Mouse (Mus musculus) ovary, adult 18-20 months (tissue): ENCODE measurements around the gene Tmem14a.
"Not testable (repeated sequence)": the region's sequence is repeated elsewhere in the genome, so short reads cannot be mapped to it uniquely, and the experiment has no call there.

ENCODE experiments used
- DNase-seq: peaks from one replicate; pipeline ENCODE4 v3.0.0; 2022; ENCODE audit warnings: low spot score, mixed read lengths

Gene Tmem14a

GRCm38 (mm10) chr1:21218489-21218919 is at the start of gene Tmem14a:
Gene Tmem14a, plus strand, starts transcription at chr1:21218575.
- peak; percentile 81 for DNase-seq

GRCm38 (mm10) chr1:21185196-21185595 is 33.2 kb upstream of the Tmem14a start:
- DNase-seq: no peak

GRCm38 (mm10) chr1:21206241-21206640 is 12.1 kb upstream of the Tmem14a start:
- DNase-seq: no peak

GRCm38 (mm10) chr1:21213537-21213936 is 4.8 kb upstream of the Tmem14a start:
- not testable (repeated sequence) for DNase-seq

GRCm38 (mm10) chr1:21213991-21214692 is 4.2 kb upstream of the Tmem14a start:
- DNase-seq: not testable (repeated sequence)

DNA sequence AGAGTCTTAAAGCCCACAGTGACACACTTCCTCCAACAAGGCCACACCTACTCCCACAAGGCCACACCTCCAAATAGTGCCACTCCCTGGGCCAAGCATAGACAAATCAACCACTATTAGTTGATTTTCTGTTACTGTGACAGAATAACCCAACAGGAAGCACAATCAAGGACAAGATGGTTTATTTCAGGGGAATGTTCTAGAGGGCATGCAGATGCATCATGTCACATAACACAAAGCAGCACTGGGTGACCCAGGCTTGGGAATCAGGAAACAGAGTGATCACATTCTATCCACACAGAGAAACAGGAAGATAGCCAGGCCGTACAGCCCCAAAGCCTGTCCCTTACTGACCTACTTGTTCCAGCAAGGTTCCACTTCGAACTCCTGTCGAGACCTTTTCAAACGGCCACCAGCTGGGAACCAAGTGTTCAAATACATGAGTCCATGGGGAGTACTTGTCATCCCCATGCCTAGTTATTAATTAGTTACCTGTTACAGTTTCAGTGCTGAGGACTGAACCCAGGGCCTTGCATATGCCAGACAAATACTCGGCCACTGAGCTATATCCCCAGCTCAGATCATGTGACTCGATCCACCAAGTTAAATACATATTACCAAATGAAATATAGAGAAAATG is 9.5 kb downstream of the Tmem14a start:
- no peak for DNase-seq

GRCm38 (mm10) chr1:21228740-21229722 is 10.7 kb downstream of the Tmem14a start:
- DNase-seq: not testable (repeated sequence)

GRCm38 (mm10) chr1:21230376-21230775 is 12.0 kb downstream of the Tmem14a start:
- DNase-seq: no peak

DNA sequence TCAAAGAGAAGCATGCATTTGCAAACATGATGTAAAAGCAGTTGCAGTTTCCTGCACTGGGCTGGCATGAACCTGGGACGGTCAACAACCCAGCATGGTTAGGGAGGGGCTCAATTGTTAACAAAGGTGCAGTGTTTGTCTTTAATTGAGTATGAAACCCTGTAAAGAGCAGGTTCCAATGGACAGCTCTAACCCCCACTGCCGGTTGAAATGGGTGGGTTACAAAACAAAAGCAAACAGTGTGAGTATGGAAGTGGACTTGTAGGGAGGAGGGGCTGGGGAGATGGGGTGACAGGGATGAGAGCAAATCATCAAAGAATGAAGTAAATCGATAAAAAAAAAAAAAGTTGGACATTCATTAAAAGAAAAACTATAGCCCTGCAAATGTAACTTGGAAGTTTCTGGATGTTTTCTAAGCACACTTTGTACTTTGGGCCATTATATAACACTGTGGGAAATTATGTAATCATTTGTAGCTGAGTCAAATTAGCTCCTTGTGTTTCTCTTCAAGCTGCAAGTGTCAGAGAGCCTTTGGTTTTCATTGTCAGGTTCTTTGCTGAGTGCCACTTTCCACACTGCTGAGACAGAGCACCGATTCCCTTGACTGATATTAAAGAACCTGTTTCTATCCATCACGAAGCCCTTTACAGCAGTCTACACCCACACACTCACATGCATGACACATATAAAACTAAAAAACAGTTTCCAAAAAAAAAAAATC is 13.5 kb downstream of the Tmem14a start:
- DNase-seq: no peak

DNA sequence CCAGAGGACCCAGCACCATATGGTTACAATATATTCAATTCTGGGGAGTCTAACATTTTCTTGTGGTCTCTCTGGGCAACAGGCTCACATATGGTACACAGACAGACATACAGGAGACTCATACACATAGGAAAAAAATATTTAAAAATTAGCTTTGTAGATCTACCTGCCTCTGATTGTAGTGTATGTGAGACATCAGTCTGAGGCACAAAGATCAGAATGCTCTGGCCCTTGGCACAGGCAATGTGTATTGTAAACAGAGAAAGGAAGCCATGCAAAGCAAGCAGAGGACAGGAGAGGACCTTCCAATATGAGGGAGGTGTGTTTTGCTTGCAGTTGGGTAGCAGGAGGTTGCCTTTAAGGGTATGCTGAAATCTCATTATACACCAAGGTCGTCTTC is 14.1 kb downstream of the Tmem14a start:
- no peak for DNase-seq

DNA sequence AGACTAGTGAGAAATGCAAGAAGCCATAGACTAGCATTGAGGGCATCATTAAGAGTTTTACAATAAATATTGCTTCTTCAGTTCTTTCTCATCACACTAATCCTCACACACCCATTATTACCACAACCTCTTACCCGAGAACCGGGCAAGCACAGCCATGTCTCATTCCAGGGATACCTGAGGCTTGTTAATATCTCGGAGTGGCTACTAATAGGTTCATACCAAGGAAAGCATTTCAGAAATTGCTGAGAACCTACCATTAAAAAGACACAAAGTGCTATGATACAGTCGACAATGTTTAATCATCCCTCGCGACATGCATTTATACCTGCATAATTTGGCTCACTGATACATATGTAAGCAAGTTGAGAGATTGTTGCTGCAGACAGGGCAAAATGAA is 17.0 kb downstream of the Tmem14a start:
- no peak for DNase-seq

DNA sequence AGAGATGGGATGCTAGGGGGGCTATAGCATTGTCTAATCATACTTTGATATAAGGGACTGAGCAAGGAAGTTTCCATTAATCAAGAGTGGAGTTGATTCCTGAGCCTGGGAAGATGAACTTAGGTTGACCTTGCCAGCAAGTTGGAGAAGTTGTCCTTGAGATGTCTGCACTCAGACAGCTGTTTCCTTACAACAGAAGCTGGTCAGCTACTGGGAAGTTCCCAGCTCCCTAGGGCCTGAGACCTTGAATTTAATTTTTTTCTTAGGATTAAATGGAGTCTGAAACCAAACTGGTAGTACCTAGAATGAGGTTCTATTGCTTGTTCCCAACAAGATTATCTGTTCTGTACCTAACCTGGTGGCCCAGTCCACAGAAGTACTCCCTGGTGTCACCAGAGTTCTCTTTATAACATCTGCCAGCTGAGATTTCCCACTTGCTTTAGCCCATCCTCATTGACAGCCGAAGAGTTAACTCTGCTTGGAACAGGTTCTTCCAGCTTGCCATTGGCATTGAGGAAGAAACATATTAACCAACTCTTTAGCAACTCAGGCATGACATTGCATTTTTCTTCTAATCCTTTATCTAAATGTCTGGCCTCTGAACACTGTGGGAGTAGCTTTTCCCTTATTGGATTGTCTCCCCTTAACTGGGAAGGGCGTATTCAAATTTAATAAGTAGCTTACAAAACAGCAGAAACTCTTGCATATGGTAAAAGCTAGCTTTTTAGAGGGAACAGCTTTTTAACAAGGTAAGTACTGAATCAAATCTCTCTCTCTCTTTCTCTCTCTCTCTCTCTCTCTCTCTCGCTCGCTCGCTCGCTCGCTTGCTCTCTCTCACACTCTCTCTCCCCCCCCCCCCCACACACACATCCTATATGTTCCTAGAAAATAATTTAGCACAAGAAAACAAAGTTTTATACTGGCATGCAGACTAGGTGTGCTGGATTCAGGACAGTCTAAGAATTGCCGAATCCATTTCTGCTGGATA is 21.8 kb downstream of the Tmem14a start, which contains the start of gene Gsta3:
Gsta3 (plus strand) TSS at position 679 of the 988 bp plus-strand sequence.
- DNase-seq: peak; percentile 7

DNA sequence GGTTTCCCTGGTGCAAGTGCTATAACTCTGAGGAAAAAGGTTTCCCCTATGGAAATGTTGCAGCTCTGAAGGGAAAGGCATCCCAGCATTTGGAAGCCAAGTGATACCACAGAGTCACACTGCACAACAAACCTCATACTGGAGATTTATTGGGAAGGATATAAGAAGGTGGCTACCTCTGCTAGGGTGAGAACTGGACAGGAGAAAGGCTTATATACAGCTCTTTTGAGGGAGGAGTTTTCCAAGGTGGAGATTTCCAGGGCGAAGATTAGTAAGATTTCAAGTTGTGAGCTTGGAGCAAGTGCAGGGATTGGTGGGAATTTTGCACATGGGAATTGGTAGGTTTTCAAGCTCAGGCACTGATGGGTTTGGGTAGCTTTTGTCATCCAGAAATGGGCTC is 22.7 kb downstream of the Tmem14a start:
- DNase-seq: no peak

- DNase-seq: no peak
These were observed 26.1 kb downstream of the Tmem14a start for GRCm38 (mm10) chr1:21244290-21244960.

DNA sequence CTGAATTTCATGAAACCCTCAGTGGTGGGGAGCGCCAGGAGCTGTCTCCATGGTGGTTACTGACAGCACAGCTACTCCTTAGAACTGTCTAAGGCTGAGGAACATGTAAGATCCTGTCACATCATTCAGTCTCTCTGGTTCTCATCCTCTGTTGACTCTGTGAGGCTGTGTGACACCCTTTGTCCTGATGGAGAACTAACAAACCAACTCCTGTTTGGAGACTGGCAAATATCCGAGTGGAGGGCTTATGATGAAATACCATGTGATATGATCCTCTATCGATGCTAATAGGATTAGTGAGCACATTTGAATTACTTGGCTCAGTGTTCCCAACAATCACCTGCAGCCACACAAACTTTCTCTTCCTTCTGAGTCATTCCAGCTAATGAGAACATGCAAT is 27.8 kb downstream of the Tmem14a start:
- no peak for DNase-seq

GRCm38 (mm10) chr1:21247896-21248295 is 29.5 kb downstream of the Tmem14a start:
- no peak for DNase-seq

- DNase-seq: no peak
These were observed 30.4 kb downstream of the Tmem14a start for GRCm38 (mm10) chr1:21248560-21249390.

DNA sequence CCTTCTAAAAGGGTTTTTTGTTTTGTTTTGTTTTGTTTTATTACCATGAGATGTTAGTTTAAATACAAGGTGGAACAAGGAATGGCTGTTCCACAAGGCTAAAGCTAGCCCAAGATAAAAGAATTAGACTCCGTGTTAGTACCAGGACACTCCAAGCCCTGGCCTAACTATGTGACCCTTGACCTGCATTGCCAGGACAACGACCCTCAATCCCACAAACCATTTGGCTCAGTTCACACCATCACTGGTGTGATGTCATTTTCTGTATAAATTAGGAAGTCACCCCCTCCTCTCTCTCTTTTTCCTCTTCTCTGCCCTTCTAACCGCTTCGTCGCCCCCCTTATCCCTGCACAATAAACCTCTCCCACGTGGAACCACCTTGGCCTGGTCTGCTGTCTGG is 33.3 kb downstream of the Tmem14a start:
- DNase-seq: no peak
